Mouse (Mus musculus): Measurements from ENCODE around the gene Dusp16.

GRCm38 (mm10) chr6:134830776-134831175 is 38.4 kb upstream of the Dusp16 start:
- TF ChIP-seq CTCF (IDR thresholded peaks at IDR 0.05; ENCODE audit: borderline replicate concordance, control insufficient read depth, extremely low read depth, insufficient read depth, low read length, poor library complexity) (no peak), POLR2A (IDR thresholded peaks at IDR 0.05; ENCODE audit: control insufficient read depth, extremely low read depth, insufficient read depth, low read length, poor library complexity) (no peak)
